Mouse (Mus musculus) midbrain, embryonic 10.5 days (tissue): ENCODE results near the gene Dmrt1. TPM values are rescaled to one million over a fixed set of nuclear protein-coding genes. Genes with fewer than 3 reads are reported as not detected.

Source experiments
- DNase-seq: peaks from one replicate; pipeline ENCODE4 v3.0.0-alpha.2; 2017; ENCODE audit warnings: low spot score
- H3K27ac ChIP-seq: fragments of 300-500 bp; sonication (generic); replicated peaks from 2 replicates; pipeline ENCODE4 v1.5.1; 2016; ENCODE audit warnings: mild to moderate bottlenecking
- H3K27me3 ChIP-seq: fragments of 300-500 bp; sonication (generic); 2 replicates; pipeline ENCODE4 v1.6.1; 2016; ENCODE audit warnings: low read depth, mild to moderate bottlenecking; ENCODE audit not compliant: poor library complexity, severe bottlenecking
- H3K36me3 ChIP-seq: fragments of 300-500 bp; sonication (generic); 2 replicates; pipeline ENCODE4 v1.6.1; 2016; ENCODE audit warnings: mild to moderate bottlenecking, moderate library complexity
- H3K4me1 ChIP-seq: fragments of 300-500 bp; sonication (generic); 2 replicates; pipeline ENCODE4 v1.6.1; 2016
- H3K4me3 ChIP-seq: fragments of 300-500 bp; sonication (generic); 2 replicates; pipeline ENCODE4 v1.5.1; 2016; ENCODE audit warnings: mild to moderate bottlenecking, moderate library complexity
- H3K9me3 ChIP-seq: fragments of 300-500 bp; sonication (generic); replicated peaks from 2 replicates; pipeline ENCODE4 v1.6.1; 2016; ENCODE audit warnings: mild to moderate bottlenecking
- WGBS: fragments of 180-500 bp; shearing (Covaris S2); methylation state at CpG from one replicate; pipeline ENCODE4 v1.1.7; 2016; 5-methylcytosine and 5-hydroxymethylcytosine counted together
- polyA plus RNA-seq: library from polyadenylated mRNA; unstranded; fragments of >200 nt; fragmentation: Nextera tagmentation; extraction: Ambion mirVana; gene quantifications from 2 replicates; pipeline ENCODE4 v1.2.1, GENCODE M21; 2016

The Dmrt1 gene
- polyA plus RNA-seq, 1 experiment from 2014 or later, result 0.07 TPM

GRCm38 (mm10) chr19:25647136-25647535 lies 141.7 kb downstream of the Dmrt1 start:
- H3K27ac ChIP-seq, result no peak overlapping the region
- no peak overlapping the region for H3K4me3 ChIP-seq
- no peaks in the 10 kb centered on the region for H3K9me3 ChIP-seq
- 67% methylated on average over 3 of the region's 3 CpGs for WGBS
- H3K36me3 ChIP-seq, result no peaks in the 10 kb centered on the region
- H3K27me3 ChIP-seq, result no peaks in the 10 kb centered on the region
- no peaks in the 10 kb centered on the region for H3K4me1 ChIP-seq
- no peak for DNase-seq

DNA sequence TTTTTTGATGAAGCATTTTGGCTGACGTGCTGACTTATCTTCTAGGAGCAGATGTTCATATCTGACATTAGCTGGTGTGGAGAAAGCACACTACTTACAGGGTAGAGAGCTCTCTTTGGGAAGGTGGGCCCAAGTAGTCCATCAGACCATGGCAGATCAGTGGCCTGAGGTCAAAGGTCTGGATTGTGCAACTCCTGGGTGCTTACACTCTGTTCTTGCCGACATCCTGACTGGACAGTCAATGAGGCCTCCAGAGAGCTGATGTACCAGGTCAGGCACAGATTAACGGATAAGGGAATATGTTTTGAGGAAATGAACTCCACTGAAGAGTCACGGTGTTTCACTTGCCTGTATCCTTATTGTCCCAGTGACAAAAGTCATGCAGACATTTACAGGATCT lies 143.3 kb downstream of the Dmrt1 start:
- H3K9me3 ChIP-seq, result no peaks in the 10 kb centered on the region
- H3K27me3 ChIP-seq, result no peaks in the 10 kb centered on the region
- no peak overlapping the region for H3K4me3 ChIP-seq
- no peaks in the 10 kb centered on the region for H3K4me1 ChIP-seq
- 67% methylated on average over 4 of the region's 4 CpGs for WGBS
- DNase-seq, result no peak
- H3K27ac ChIP-seq, result no peak overlapping the region
- H3K36me3 ChIP-seq, result no peaks in the 10 kb centered on the region

- H3K4me1 ChIP-seq, result 0 out of 2 replicates have a peak, but pooled peaks cover 3% of the 10 kb centered on the region
- WGBS, result 69% methylated on average over 10 of the region's 10 CpGs
Measured at GRCm38 (mm10) chr19:25650474-25650873, 145.1 kb downstream of the Dmrt1 start.

DNA sequence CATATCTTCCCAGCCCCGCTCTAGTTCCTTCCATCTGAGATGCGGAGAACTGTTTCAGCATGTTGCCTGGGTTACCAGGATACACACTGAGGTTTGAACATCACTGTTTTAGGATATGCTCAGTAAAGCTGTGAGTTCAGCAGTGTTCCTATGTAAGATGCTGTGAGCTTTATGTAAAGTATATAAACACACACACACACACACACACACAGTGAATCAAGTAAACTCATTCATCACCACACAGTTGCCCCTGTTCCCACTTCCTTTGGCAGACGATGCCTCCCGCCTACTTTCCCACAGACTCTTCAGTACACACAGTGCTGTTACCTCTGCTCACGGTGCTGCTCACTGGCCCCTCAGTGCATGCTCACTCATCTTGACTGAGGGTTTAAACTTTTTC lies 147.1 kb downstream of the Dmrt1 start:
- WGBS, result 81% methylated on average over 5 of the region's 5 CpGs

More at GRCm38 (mm10) chr19:25650474-25650873, 145.1 kb downstream of the Dmrt1 start:
- DNase-seq, result no peak
- Histone ChIP-seq H3K9me3 (no peaks in the 10 kb centered on the region), H3K36me3 (no peaks in the 10 kb centered on the region), H3K4me3 (no peak overlapping the region), H3K27ac (no peak overlapping the region), H3K27me3 (no peaks in the 10 kb centered on the region)

More for the DNA sequence above, 147.1 kb downstream of the Dmrt1 start:
- Histone ChIP-seq H3K27me3 (no peaks in the 10 kb centered on the region), H3K4me1 (0 out of 2 replicates have a peak, but pooled peaks cover 3% of the 10 kb centered on the region), H3K9me3 (no peaks in the 10 kb centered on the region), H3K36me3 (no peaks in the 10 kb centered on the region), H3K4me3 (no peak overlapping the region), H3K27ac (no peak overlapping the region)
- no peak for DNase-seq

Other genes starting within 250 kb of the Dmrt1 start
- 0.39 and 2.1 TPM in 2 replicates for gene Dmrt3, start 104.7 kb downstream of the Dmrt1 start, polyA plus RNA-seq
- gene Dmrt2, start 166.8 kb downstream of the Dmrt1 start, polyA plus RNA-seq, result 0.05 and 0.16 TPM in 2 replicates